In genomic region chr15:36362911-36363565, GRCm38 (mm10) we compare ENCODE assay signal across 11 mouse cellular contexts.
A peak's percentile ranks its signal among the peaks of the same experiment; 100 is the strongest.
DNase-seq lines count a peak whose midpoint lies in the region; ATAC-seq and TF ChIP-seq lines count a peak whose summit lies in the region.
"Had no signal": no experiment of that assay in that cellular context is flagged by ENCODE, and none has a peak within 500 bp of the region (broad histone marks: within the 10 kb centered on the region; RNA-seq: fewer than 3 reads in every experiment).

No protein-coding gene starts in this region.

- H3K4me3 ChIP-seq in liver, embryonic 11.5 days (ENCODE audit: low read depth, low read length) = no peak overlapping the region
- H3K4me3 ChIP-seq in stomach, postnatal 0 days (ENCODE audit: low read depth, low read length) = no peak overlapping the region
- H3K4me3 ChIP-seq: midbrain, embryonic 12.5 days had no signal

- 62% methylated on average over 4 of the region's 4 CpGs for WGBS in liver, embryonic 11.5 days
- WGBS in stomach, postnatal 0 days = 63% methylated on average over 4 of the region's 4 CpGs

- no peak for TF ChIP-seq POLR2A in brain, embryonic 14.5 days (IDR thresholded peaks at IDR 0.05; ENCODE audit: borderline replicate concordance, extremely low read depth, insufficient read depth, insufficient read length, poor library complexity, severe bottlenecking)

- no peak overlapping the region for H3K27ac ChIP-seq in liver, embryonic 11.5 days (ENCODE audit: low read depth, low read length)
- no peak overlapping the region for H3K27ac ChIP-seq in stomach, postnatal 0 days (replicated peaks)
- H3K27ac ChIP-seq: midbrain, embryonic 12.5 days had no signal

- H3K9ac ChIP-seq in liver, embryonic 11.5 days (ENCODE audit: low read depth, low read length) = no peak overlapping the region
- H3K9ac ChIP-seq in stomach, postnatal 0 days (ENCODE audit: low read length) = no peak overlapping the region
- H3K9ac ChIP-seq: midbrain, embryonic 12.5 days had no signal

- ATAC-seq in liver, embryonic 11.5 days (replicated peaks; ENCODE audit: low FRiP score) = no peak
- no peak for ATAC-seq in stomach, postnatal 0 days (ENCODE audit: low FRiP score, low TSS enrichment)

- no peaks in the 10 kb centered on the region for H3K36me3 ChIP-seq in liver, embryonic 11.5 days (ENCODE audit: control insufficient read depth, insufficient read depth, low read length)
- H3K36me3 ChIP-seq in stomach, postnatal 0 days (ENCODE audit: control insufficient read depth, insufficient read depth, low read length) = no peaks in the 10 kb centered on the region
- H3K36me3 ChIP-seq: midbrain, embryonic 12.5 days had no signal

- H3K9me3 ChIP-seq in liver, embryonic 11.5 days (ENCODE audit: control insufficient read depth, low read length) = no peaks in the 10 kb centered on the region
- H3K9me3 ChIP-seq in stomach, postnatal 0 days (ENCODE audit: control insufficient read depth, low read length) = no peaks in the 10 kb centered on the region
- H3K9me3 ChIP-seq: midbrain, embryonic 12.5 days had no signal

- no peaks in the 10 kb centered on the region for H3K27me3 ChIP-seq in liver, embryonic 11.5 days (replicated peaks; ENCODE audit: control insufficient read depth, insufficient read depth, low read length)
- H3K27me3 ChIP-seq in stomach, postnatal 0 days (ENCODE audit: control insufficient read depth, insufficient read depth, low read length) = no peaks in the 10 kb centered on the region

- no peak for TF ChIP-seq EP300 in stomach, postnatal 0 days (optimal IDR thresholded peaks at IDR 0.05)

- TF ChIP-seq CTCF in brain, embryonic 14.5 days (IDR thresholded peaks at IDR 0.05; ENCODE audit: borderline replicate concordance, extremely low read depth, insufficient read depth, insufficient read length) = peak; percentile 13; the same call in 1 of the 2 replicates
- TF ChIP-seq CTCF in stomach, postnatal 0 days (IDR thresholded peaks at IDR 0.05; ENCODE audit: low read depth) = peak; percentile 44

- DNase-seq in embryo, embryonic 10 days (ENCODE audit: low spot score) = peak; percentile 2
- DNase-seq in embryo, embryonic 9.5 days (ENCODE audit: extremely low spot score) = no peak
- peak; percentile 63 for DNase-seq in liver
- DNase-seq in liver, embryonic 11.5 days (ENCODE audit: low spot score) = no peak
- DNase-seq in brain, embryonic 14.5 days (ENCODE audit: low read depth) = no peak
- no peak for DNase-seq in stomach, postnatal 0 days (ENCODE audit: low spot score)
- DNase-seq in cerebellum, adult 18-20 months = no peak
- no peak for DNase-seq in adrenal gland, postnatal 36 days
- DNase-seq: cerebellum, adult 8-10 months; kidney, adult 11 months had no signal

- no peak overlapping the region for H3K4me2 ChIP-seq in liver, embryonic 11.5 days
- no peak overlapping the region for H3K4me2 ChIP-seq in stomach, postnatal 0 days (replicated peaks; ENCODE audit: low read depth)
- H3K4me2 ChIP-seq: midbrain, embryonic 12.5 days had no signal

- H3K4me1 ChIP-seq in liver, embryonic 11.5 days (replicated peaks; ENCODE audit: control insufficient read depth, insufficient read depth, low read length) = peaks cover 14% of the 10 kb centered on the region
- H3K4me1 ChIP-seq in stomach, postnatal 0 days (replicated peaks; ENCODE audit: control insufficient read depth, insufficient read depth) = no peaks in the 10 kb centered on the region

Comparison
In these comparisons a context has a peak if more than half of its experiments do, and no peak if none do; other contexts are left out.
1. DNase-seq: peak in embryo, embryonic 10 days (single experiment) and liver (single experiment); none in embryo, embryonic 9.5 days (single experiment), liver, embryonic 11.5 days (single experiment), brain, embryonic 14.5 days (single experiment), stomach, postnatal 0 days (single experiment), cerebellum, adult 18-20 months (0 of 2) and adrenal gland, postnatal 36 days (0 of 2).